Mouse (Mus musculus) ES-E14 (cell line): ENCODE measurements around the gene Cd300lf.

Source experiments
- HCFC1 ChIP-seq: IDR thresholded peaks from 2 replicates; pipeline ENCODE4 v1.6.1; 2012; ENCODE audit warnings: low read length, inconsistent platforms, borderline replicate concordance; ENCODE audit not compliant: insufficient read depth
- MAFK ChIP-seq: IDR thresholded peaks from 2 replicates; pipeline ENCODE4 v1.6.1; 2014; ENCODE audit warnings: mild to moderate bottlenecking, low read depth, low read length, inconsistent platforms; ENCODE audit not compliant: insufficient read depth
- ZC3H11A ChIP-seq: IDR thresholded peaks from 2 replicates; pipeline ENCODE4 v1.6.1; 2012; ENCODE audit warnings: low read depth, mild to moderate bottlenecking, inconsistent platforms, low read length, borderline replicate concordance

DNA sequence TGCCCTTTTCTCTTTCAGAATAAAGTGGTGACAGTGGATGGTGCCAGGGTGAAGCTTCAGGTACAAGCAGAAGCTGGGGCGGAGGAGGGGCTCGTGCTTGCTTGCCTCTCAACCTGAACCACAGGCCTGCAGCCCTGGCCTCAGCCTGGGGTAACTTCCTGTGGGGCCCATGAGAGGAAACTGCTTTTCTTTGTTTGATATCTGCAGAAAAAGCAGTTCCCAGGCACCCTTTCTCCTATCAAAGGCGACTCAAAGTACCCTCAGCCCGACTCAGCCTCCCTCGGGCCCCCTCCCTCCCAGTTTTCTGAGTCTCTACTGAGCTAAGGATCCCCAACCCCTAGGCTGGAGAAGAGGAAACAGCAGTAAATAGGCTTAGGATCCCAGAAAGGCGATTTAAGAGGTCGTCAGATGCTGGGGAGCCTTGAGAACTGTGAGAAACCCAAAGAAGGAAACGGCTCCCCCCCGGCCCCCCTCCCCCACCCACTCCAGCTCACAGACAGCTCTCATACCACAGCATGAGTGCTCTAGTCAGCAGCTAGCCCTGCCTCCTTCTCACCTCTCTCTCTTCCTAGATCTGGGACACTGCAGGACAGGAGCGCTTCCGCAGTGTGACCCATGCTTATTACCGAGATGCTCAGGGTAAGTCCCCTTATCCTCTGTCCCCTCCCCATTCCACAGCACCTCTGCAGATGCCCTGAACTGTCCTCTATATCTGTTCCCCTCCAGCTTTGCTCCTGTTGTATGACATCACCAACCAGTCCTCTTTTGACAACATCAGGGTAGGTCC lies 24.3 kb upstream of the Cd300lf start:
- TF ChIP-seq MAFK = no peak
- no peak for TF ChIP-seq HCFC1
- TF ChIP-seq ZC3H11A = no peak
